Mouse (Mus musculus) brown adipose tissue, adult 24 weeks (tissue): ENCODE results near the gene Olfr541. TPM values are rescaled to one million over a fixed set of nuclear protein-coding genes. Genes with fewer than 3 reads are reported as not detected.
"Not testable (repeated sequence)": the region's sequence is repeated elsewhere in the genome, so short reads cannot be mapped to it uniquely, and the experiment has no call there.

Experiments
- H3K27ac ChIP-seq: fragments of 200-500 bp; replicated peaks from 2 replicates; pipeline ENCODE4 v1.5.1; 2012; ENCODE audit warnings: low read depth, mild to moderate bottlenecking, low read length
- H3K4me1 ChIP-seq: fragments of 200-500 bp; 2 replicates; pipeline ENCODE4 v1.6.1; 2012; ENCODE audit warnings: low read length, mixed read lengths; ENCODE audit not compliant: control insufficient read depth, insufficient read depth, insufficient read length
- H3K4me3 ChIP-seq: fragments of 200-500 bp; 2 replicates; pipeline ENCODE4 v1.5.1; 2012; ENCODE audit warnings: low read depth, mild to moderate bottlenecking, low read length, moderate library complexity; ENCODE audit not compliant: insufficient read depth
- polyA plus RNA-seq: library from polyadenylated mRNA; stranded (reverse); fragments of >200 nt; gene quantifications from 2 replicates; pipeline ENCODE4 v1.2.4, GENCODE M21; 2012; ENCODE audit not compliant: missing spikeins, insufficient read depth, insufficient read length

Olfr541 gene
- polyA plus RNA-seq: not detected in 2 replicates

DNA sequence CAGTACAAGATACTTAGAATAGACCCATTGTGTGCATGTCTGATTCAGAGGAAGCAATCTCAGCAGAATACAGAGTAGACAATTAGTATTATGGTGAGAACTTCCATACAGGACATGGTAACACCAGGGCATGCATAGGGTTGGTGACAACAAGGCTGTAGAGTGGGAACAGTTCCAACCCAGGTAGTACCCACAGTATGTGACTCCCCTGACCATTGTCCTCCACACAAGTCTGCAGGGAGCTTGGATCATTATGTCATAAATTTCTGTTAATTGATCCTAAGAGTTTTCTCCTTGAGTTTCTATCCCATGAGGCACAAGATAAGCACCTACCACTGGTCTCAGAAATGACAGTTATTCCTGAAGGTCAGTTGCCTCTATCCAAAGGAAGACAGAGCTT lies at the start of gene Olfr541:
Gene Olfr541, plus strand, starts transcription at position 301 of the 400 bp plus-strand sequence.
- no peak within 1 kb of the TSS for H3K27ac ChIP-seq
- no peak within 1 kb of the TSS for H3K4me3 ChIP-seq
- H3K4me1 ChIP-seq: no peaks in the 10 kb centered on the region

DNA sequence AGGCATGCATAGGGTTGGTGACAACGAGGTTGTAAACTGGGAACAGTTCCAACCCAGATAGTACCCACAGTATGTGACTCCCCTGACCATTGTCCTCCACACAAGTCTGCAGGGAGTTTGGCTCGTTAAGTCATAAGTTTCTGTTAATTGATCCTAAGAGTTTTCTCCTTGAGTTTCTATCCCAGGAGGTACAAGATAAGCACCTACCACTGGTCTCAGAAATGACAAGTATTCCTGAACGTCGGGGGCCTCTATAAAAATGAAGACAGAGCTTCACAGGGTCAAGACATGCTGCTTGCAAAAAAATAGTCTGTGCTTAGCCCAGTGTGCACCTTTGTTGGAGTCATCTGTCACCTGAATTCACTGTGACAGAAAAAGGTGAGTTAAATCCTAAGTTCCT lies 37.4 kb upstream of the Olfr541 start, which contains the start of gene Olfr539:
Gene Olfr539, plus strand, starts transcription at position 301 of the 400 bp plus-strand sequence.
- Histone ChIP-seq H3K4me3 (no peak within 1 kb of the TSS), H3K4me1 (no peaks in the 10 kb centered on the region), H3K27ac (no peak within 1 kb of the TSS)

DNA sequence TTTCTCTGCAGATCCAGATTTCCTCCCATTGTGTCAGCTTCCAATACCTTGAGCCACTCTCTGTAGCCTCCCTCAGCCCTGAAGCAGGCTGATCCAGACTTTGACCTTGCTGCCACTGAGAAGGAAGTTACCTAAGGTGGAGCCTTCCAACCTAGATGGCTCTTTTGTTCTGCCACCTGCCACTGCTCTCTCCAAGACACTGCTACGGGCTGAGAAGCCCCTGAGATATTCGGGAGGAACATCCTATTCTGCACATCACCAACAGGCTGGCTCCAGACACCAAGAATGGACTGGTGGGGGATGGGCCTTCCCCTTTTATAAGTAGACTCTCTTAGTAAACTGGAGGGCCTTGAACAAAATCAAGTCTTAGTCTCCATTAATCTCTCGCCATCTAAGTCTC lies 26.4 kb upstream of the Olfr541 start:
- not testable (repeated sequence) for H3K4me3 ChIP-seq, H3K4me1 ChIP-seq, H3K27ac ChIP-seq

DNA sequence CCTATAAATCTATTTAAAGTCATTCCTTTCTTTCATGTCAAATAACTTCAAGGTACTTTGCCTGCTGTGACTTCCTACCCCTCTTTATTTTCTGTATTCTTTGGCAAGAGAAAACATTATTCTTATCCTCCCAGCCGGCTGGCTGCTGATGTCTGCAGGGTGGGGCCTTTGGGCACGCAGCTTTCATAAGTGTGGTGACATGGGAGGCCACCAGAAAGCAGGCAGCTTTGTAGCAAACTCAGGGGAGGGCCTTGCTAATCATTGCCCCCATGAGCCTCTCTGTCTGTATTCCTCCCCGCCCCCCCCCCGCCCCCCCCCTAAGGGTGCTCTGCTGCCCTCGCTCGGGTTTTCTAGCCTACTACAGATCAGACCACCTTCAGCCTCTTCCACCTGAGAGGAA lies 21.2 kb upstream of the Olfr541 start:
- Histone ChIP-seq H3K4me1 (no peaks in the 10 kb centered on the region), H3K4me3 (no peak overlapping the region), H3K27ac (no peak overlapping the region)

DNA sequence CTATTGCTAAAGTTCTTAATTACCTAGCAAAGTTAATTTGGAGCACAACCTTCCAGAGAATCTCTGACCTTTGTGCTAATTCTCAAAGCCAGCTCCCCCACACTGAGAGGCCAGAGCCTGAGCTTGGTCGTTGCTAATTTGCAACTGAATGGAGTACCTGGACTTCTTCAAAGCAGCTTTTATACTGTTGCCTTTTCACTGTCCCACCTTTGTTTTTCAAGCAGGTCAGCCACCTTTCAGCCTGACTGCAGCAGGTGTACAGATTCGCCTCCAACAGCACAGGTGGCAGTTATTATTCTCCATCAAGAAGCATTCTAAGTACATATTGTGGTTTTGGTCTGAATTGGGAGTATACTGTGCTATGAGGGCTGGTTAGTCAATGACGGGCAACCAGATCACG lies 17.5 kb upstream of the Olfr541 start:
- H3K4me1 ChIP-seq, H3K4me3 ChIP-seq, H3K27ac ChIP-seq: not testable (repeated sequence)

DNA sequence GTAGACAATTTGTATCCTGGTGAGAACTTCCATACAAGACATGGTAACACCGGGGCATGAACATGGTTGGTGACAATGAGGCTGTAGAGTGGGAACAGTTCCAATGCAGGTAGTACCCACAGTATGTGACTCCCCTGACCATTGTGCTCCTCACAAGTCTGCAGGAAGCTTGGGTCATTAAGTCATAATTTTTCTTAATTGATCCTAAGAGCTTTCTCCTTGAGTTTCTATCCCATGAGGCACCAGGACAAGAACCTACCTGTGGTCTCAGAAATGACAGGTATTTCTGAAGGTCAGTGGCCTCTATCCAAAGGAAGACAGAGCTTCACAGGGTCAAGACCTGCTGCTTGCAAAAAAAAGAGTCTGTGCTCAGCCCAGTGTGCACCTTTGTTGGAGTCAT lies 15.4 kb upstream of the Olfr541 start, which contains the start of gene Olfr45:
Gene Olfr45, plus strand, starts transcription at position 301 of the 400 bp plus-strand sequence.
- Histone ChIP-seq H3K4me1 (no peaks in the 10 kb centered on the region), H3K27ac (no peak within 1 kb of the TSS), H3K4me3 (no peak within 1 kb of the TSS)

DNA sequence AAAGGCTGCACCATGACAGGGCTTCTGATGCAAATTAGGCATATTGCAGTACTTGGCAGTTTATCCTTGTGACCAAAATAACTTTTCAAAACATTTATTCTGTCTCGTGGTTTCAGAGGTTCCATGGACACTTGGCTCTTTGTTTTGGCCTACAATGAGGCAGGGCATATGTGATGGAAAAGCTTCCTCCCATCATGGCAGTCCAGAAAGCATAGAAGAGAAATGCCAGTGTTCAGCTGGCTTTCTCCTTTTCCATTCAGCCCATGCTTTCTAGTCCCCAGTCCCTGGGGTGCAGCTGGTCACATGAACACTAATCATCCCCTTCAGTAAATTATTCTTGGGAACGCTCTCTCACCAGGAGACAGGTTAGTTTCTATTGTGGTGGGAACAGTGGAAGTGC lies 9.3 kb downstream of the Olfr541 start:
- no peak overlapping the region for H3K27ac ChIP-seq
- no peak overlapping the region for H3K4me3 ChIP-seq
- H3K4me1 ChIP-seq: no peaks in the 10 kb centered on the region

DNA sequence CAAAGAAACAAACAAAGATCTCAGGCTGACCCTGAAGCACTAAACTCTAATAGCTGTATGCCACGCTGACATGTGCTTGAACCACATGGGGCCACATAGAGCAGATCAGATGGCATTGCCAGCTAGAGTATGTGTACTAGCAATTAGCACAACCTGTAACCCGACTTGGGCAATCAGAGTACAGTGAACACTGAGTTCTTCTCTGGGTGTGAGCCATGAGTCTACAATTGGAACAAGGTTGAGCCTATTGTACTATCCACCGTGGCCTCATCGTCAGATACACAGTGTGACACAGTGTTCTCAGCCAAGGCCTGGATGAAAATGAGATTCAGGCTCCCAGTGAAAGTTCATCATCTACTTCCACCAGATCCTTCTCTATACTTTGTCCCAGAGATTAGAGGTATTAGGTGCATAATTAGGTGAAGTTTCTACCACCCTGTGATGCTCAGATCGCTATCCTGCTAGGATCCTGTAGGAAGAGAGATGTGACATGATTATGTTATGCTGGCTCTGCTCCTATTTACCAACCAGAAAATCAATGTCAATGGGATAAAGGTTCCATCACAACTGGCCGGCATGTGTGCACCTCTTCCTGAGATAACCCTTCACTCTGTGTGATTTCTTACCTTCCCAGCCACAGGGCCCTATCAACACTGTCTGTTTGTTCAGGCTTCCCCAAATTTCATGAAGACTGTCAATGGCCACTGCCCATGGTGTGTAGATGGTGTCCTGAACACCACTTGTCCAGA lies 10.6 kb downstream of the Olfr541 start:
- Histone ChIP-seq H3K27ac (no peak overlapping the region), H3K4me1 (no peaks in the 10 kb centered on the region), H3K4me3 (no peak overlapping the region)

DNA sequence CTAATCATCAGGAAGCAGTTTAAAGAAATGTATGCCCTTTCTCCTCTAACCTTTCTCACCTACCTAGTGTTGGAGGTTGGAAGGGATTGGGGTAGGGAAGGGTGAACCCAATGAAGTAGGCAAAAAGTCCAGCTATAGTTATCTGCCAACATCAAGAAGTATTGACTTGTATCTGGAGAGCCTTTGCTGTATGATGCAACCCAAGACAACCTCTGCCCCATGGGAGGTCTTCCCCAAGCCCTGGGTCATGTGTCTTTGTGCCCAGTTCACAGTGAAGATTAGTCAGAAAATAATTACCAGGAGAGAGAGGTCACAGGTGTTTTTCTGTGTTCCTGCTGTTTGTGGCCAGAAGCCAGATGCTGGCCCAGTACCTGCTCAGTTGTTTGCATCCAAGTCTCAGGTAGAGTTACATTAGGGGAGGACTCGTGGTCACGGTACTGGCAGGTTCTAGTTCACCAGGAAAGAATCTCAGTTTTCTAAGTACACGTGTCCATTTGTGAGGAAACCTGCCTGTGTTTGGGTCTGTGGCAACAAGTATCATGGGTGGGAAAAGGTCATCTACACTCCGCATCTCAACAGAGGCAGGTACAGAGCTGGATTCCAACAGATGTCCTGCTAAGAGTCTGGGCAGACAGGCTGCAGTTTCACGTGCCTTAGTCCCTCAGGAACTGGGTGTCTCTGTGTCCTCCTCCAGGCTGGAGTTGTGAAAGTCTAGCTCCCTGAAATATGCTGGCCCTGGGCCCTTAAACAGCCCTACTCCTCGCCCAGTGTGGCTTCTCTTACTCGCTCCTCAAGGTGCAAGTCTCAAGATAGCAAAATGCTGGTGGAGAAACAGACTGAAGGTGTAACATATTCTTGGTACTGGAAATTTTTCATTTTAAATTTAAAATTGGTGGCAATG lies 20.3 kb downstream of the Olfr541 start:
- H3K4me3 ChIP-seq: no peak overlapping the region
- H3K27ac ChIP-seq: peak overlapping the region; percentile 60
- peaks cover 9% of the 10 kb centered on the region; the same call in 1 of the 2 replicates for H3K4me1 ChIP-seq

DNA sequence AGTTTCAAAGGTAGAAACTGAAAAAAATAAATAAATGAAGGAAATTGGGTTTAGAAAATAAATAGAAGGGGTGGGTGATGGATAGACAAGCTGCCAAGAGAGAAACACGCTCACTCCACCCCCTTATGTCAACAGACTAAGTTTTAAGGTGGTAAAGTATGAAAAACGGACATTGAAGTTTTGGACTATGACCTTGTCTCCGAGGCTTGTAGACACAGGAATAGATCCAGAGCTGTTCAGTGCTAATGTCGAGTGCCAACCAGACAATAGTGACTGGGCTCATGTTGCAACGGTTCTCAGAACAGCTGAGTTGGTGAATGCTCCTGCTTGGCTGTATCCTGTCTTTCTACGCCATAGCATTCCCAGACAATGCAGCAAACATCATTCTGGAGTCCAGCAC lies 24.0 kb downstream of the Olfr541 start:
- peak overlapping the region; percentile 41; the same call in 1 of the 2 replicates for H3K27ac ChIP-seq
- no peak overlapping the region for H3K4me3 ChIP-seq
- H3K4me1 ChIP-seq: peaks cover 9% of the 10 kb centered on the region; the same call in 1 of the 2 replicates

DNA sequence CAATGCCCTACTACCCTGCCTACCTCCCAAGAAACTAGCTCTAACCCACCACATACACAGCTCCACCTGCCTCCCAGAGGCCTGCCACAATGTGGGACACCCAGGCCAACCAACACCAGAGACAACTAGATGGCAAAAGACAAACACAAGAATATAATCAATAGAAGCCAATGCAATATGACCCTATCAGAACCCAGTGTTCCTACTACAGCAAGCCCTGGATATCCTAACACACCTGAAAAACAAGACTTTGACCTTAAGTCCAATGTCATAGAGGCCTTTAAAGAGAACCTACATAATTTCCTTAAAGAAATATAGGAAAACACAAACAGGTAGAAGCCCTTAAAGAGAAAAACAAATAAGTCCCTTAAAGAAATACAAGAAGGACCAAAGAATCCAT lies 28.5 kb downstream of the Olfr541 start:
- Histone ChIP-seq H3K4me1 (peaks cover 7% of the 10 kb centered on the region; the same call in 1 of the 2 replicates), H3K4me3 (no peak overlapping the region), H3K27ac (0 out of 2 replicates have a peak overlapping the region, but pooled peaks have one; percentile 3)

DNA sequence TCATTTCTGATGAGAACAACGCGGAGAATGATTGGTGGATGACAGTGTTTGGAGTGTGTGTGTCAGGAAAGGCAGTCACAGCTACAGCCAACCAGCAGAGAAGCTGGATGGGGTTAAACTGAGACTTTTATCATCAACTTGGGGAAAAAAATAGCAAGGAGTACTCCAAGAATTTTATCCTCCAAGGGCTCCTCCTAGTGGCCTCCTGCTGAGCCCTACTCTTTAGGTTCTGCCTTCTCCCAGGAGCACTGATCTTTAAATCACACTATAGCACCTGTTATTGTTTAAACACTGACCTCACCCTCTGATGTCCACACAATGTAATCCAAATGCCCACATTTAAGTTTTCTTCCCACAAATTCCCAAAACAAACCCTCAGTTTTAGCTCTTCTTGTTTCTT lies 36.1 kb downstream of the Olfr541 start:
- Histone ChIP-seq H3K4me3 (no peak overlapping the region), H3K27ac (no peak overlapping the region), H3K4me1 (no peaks in the 10 kb centered on the region)

DNA sequence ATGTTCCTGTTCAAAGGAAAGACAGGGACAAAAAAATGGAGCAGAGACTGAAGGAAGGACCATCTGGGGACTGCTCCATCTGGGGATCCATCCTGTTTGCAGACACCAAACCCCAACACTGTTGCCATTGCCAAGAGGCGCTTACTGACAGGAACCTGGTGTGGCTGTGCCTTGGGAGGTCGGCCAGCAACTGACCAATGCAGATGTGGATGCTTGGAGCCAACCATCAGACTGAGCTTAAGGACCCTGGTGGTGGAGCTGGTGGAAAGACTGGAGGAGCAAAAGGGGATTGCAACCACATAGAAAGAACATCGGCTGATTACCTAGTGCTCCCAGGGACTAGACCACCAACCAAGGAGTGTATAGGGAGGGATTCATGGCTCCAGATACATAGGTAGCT lies 50.3 kb downstream of the Olfr541 start:
- Histone ChIP-seq H3K4me3 (no peak overlapping the region), H3K4me1 (0 out of 2 replicates have a peak, but pooled peaks cover 4% of the 10 kb centered on the region), H3K27ac (no peak overlapping the region)

DNA sequence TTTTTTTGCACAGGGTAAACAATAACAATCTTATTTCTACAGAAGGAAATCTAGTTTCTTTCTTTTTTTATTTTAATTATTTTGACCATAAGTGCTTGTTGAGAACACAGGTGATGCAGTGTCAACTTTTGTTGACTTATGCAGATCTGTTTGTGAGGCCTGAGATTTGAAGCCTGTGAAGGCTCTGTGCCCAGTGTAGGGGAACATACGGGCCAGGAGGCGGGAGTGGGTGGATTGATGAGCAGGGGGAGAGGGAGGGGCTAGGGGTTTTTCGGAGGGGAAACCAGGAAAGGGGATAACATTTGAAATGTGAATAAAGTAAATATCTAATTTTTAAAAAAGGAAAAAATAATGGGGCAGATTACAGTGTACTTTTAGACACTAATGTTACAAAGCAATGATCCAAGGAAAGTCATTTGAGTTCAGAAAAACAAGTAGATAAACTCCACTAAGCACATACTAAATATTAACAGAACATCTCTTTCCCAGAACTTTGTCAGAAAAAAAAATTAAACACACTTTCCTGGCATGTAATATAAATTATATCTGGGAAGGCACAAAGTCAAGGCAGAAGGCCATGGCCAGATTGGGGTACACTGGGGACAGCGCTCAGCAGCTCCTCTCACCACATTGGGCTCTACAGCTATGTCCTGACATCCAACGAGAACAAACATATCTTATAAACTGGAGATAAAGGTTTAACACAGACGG lies 51.2 kb downstream of the Olfr541 start:
- Histone ChIP-seq H3K4me3 (no peak overlapping the region), H3K4me1 (0 out of 2 replicates have a peak, but pooled peaks cover 4% of the 10 kb centered on the region), H3K27ac (no peak overlapping the region)

DNA sequence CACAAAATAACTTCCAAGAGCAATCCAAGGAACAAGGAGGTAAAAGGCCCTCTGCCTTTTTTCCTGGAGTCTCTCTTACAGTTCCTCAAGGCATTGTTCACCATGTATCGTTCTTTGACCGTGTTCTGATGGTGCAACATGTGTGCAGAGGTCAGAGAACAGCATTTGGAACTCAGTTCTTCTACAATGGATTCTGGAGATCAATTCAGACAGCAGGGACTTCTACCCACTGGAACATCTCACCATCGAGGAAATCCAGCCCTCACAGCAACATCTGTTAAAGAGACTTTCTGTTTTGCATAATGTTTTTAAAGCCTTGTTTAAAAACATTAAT lies 51.7 kb downstream of the Olfr541 start:
- Histone ChIP-seq H3K27ac (no peak overlapping the region), H3K4me1 (0 out of 2 replicates have a peak, but pooled peaks cover 4% of the 10 kb centered on the region)

More for the DNA sequence above, 51.7 kb downstream of the Olfr541 start:
- no peak overlapping the region for H3K4me3 ChIP-seq
